Mouse (Mus musculus) C2C12 (cell line): ENCODE results near the gene Rnls. TPM values are rescaled to one million over a fixed set of nuclear protein-coding genes. Genes with fewer than 3 reads are reported as not detected.

Experiments used
- H3K27me3 ChIP-seq: one replicate; pipeline ENCODE4 v1.6.1; 2011; ENCODE audit not compliant: control insufficient read depth, insufficient read depth, insufficient read length
- H3K36me3 ChIP-seq: one replicate; pipeline ENCODE4 v1.6.1; 2011; ENCODE audit not compliant: control insufficient read depth, insufficient read depth
- H3K4me3 ChIP-seq: one replicate; pipeline ENCODE4 v1.5.1; 2011; ENCODE audit warnings: mild to moderate bottlenecking, control low read depth; ENCODE audit not compliant: poor library complexity, insufficient read depth, severe bottlenecking
- H3K79me2 ChIP-seq: one replicate; pipeline ENCODE4 v1.6.1; 2011; ENCODE audit not compliant: control insufficient read depth, insufficient read depth
- H3K79me3 ChIP-seq: one replicate; pipeline ENCODE4 v1.6.1; 2011; ENCODE audit warnings: low read depth, control low read depth
- H3ac ChIP-seq: one replicate; pipeline ENCODE3; 2011; ENCODE audit warnings: low read depth; ENCODE audit not compliant: control insufficient read depth, insufficient read length
- CEBPB ChIP-seq: IDR thresholded peaks from one replicate; pipeline ENCODE4 v1.6.1; 2011; ENCODE audit warnings: low read depth, mild to moderate bottlenecking, control low read depth, moderate library complexity
- CTCF ChIP-seq: IDR thresholded peaks from one replicate; pipeline ENCODE4 v1.5.1; 2011; ENCODE audit not compliant: control insufficient read depth, insufficient read depth, insufficient read length
- FOSL1 ChIP-seq: IDR thresholded peaks from one replicate; pipeline ENCODE4 v1.8.0; 2011; ENCODE audit warnings: mild to moderate bottlenecking, low read length; ENCODE audit not compliant: poor library complexity, insufficient read depth, severe bottlenecking
- MAX ChIP-seq: IDR thresholded peaks from one replicate; pipeline ENCODE4 v1.6.1; 2011; ENCODE audit warnings: mild to moderate bottlenecking, control low read depth
- MYOD1 ChIP-seq: IDR thresholded peaks from one replicate; pipeline ENCODE4 v1.6.1; 2011; ENCODE audit warnings: low read depth; ENCODE audit not compliant: control insufficient read depth, insufficient read length
- MYOG ChIP-seq: IDR thresholded peaks from one replicate; pipeline ENCODE4 v1.6.1; 2011; ENCODE audit not compliant: control insufficient read depth, insufficient read length; ENCODE audit errors: extremely low read depth
- USF1 ChIP-seq: IDR thresholded peaks from one replicate; pipeline ENCODE4 v1.6.1; 2011; ENCODE audit warnings: low read depth, mild to moderate bottlenecking, control low read depth, moderate library complexity
- polyA plus RNA-seq: library from polyadenylated mRNA; unstranded; fragments of >200 nt; fragmentation: generic; extraction: Trizol; gene quantifications from one replicate; pipeline ENCODE4 v1.2.1, GENCODE M21; 2012; ENCODE audit warnings: missing spikeins

The Rnls gene
- polyA plus RNA-seq, 1 experiment: 0.99 TPM

- no peak overlapping the region for H3K4me3 ChIP-seq
- no peaks in the 10 kb centered on the region for H3K79me2 ChIP-seq
- no peaks in the 10 kb centered on the region for H3K79me3 ChIP-seq
- no peaks in the 10 kb centered on the region for H3K36me3 ChIP-seq
- TF ChIP-seq CTCF (no peak), USF1 (no peak), MYOG (no peak), CEBPB (no peak), MYOD1 (no peak), MAX (no peak), FOSL1 (no peak)
- H3ac ChIP-seq: no peak overlapping the region
- no peaks in the 10 kb centered on the region for H3K27me3 ChIP-seq
Measured at GRCm38 (mm10) chr19:33178367-33178766, 213.7 kb downstream of the Rnls start.

- no peak overlapping the region for H3K4me3 ChIP-seq
- H3K27me3 ChIP-seq: no peaks in the 10 kb centered on the region
- H3K79me2 ChIP-seq: no peaks in the 10 kb centered on the region
- TF ChIP-seq CTCF (no peak), MAX (no peak), MYOD1 (no peak), USF1 (no peak), MYOG (no peak), CEBPB (no peak), FOSL1 (no peak)
- no peak overlapping the region for H3ac ChIP-seq
- no peaks in the 10 kb centered on the region for H3K79me3 ChIP-seq
- H3K36me3 ChIP-seq: no peaks in the 10 kb centered on the region
Measured at GRCm38 (mm10) chr19:33173991-33174390, 218.1 kb downstream of the Rnls start.

- no peak for TF ChIP-seq MYOG
- no peak for TF ChIP-seq MAX
- TF ChIP-seq FOSL1: no peak
- no peak for TF ChIP-seq CTCF
- no peak for TF ChIP-seq CEBPB
- TF ChIP-seq USF1: no peak
- TF ChIP-seq MYOD1: no peak
- no peaks in the 10 kb centered on the region for H3K79me3 ChIP-seq
- H3K4me3 ChIP-seq: no peak overlapping the region
- no peak overlapping the region for H3ac ChIP-seq
- no peaks in the 10 kb centered on the region for H3K79me2 ChIP-seq
- no peaks in the 10 kb centered on the region for H3K27me3 ChIP-seq
- H3K36me3 ChIP-seq: no peaks in the 10 kb centered on the region
Measured at GRCm38 (mm10) chr19:33169881-33170280, 222.2 kb downstream of the Rnls start.

- H3K79me2 ChIP-seq: no peaks in the 10 kb centered on the region
- TF ChIP-seq USF1 (no peak), CTCF (no peak), CEBPB (no peak), MAX (no peak), MYOG (no peak), MYOD1 (no peak), FOSL1 (no peak)
- H3K36me3 ChIP-seq: no peaks in the 10 kb centered on the region
- H3K4me3 ChIP-seq: no peak overlapping the region
- no peak overlapping the region for H3ac ChIP-seq
- H3K27me3 ChIP-seq: no peaks in the 10 kb centered on the region
- H3K79me3 ChIP-seq: no peaks in the 10 kb centered on the region
Measured at GRCm38 (mm10) chr19:33167528-33168264, 224.4 kb downstream of the Rnls start.

- H3K79me3 ChIP-seq: no peaks in the 10 kb centered on the region
- TF ChIP-seq FOSL1 (no peak), CEBPB (no peak), MAX (no peak), MYOD1 (no peak), CTCF (no peak), USF1 (no peak), MYOG (no peak)
- H3K79me2 ChIP-seq: no peaks in the 10 kb centered on the region
- no peak overlapping the region for H3K4me3 ChIP-seq
- H3K27me3 ChIP-seq: no peaks in the 10 kb centered on the region
- no peak overlapping the region for H3ac ChIP-seq
- no peaks in the 10 kb centered on the region for H3K36me3 ChIP-seq
Measured at GRCm38 (mm10) chr19:33164801-33165200, 227.3 kb downstream of the Rnls start.

- Histone ChIP-seq H3K36me3 (no peaks in the 10 kb centered on the region), H3K27me3 (no peaks in the 10 kb centered on the region), H3K79me2 (no peaks in the 10 kb centered on the region), H3K4me3 (no peak overlapping the region), H3K79me3 (no peaks in the 10 kb centered on the region), H3ac (no peak overlapping the region)
- TF ChIP-seq CTCF (no peak), USF1 (no peak), CEBPB (no peak)
Measured at GRCm38 (mm10) chr19:33161903-33162302, 230.2 kb downstream of the Rnls start.
